Mouse (Mus musculus) cerebellum, adult 11 months (tissue): ENCODE measurements at regions not wholly inside any gene's neighbourhood (a gene's known extent, or its start where the extent isn't known, plus 50 kb on each side); places are given as distances from the start of the nearest gene placed in this dataset.

Experiments used
- DNase-seq: peaks from one replicate; pipeline ENCODE4 v3.0.0; 2022

- no peak for DNase-seq
Measured at GRCm38 (mm10) chr4:95234030-95234555, 182.1 kb upstream of the Jun start.

DNA sequence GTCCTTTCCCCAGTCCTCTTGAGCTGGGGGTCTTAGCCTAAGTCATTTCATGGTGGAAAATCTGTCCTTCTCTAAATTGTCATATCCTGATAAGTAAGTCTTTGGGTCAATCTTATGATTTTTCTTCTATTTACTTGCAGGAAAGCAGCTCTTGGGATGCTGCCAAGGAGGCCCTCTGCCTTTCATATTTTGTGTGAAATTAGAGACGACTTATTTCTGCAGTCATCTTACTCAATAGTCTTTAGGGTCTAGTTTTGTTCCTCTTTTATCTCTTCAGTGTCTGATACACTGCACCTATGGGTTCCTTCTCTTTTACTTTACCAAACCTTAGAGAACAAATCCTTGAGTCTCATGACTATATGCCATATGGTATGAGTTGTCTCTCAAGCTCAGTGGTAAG lies 196.0 kb upstream of the Jun start:
- no peak for DNase-seq

DNA sequence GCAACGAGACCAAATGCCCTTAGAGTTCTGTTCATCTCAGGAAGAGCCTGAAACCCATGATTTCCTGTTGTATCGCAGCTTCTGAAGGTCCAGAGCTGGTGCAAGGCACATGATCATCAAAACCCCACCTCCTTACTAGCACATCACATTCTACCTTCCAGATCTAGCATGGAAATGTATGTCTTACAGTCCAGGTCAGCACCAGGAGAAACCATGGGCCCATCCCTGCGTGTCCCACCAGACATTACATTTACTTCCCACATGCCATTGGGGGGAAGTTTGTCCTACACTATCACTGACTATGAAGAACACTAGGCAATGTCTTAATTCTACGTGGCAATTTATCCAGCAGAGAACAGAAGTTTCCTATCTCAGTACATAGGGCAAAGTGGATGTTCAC lies 197.0 kb upstream of the Jun start:
- no peak for DNase-seq

DNA sequence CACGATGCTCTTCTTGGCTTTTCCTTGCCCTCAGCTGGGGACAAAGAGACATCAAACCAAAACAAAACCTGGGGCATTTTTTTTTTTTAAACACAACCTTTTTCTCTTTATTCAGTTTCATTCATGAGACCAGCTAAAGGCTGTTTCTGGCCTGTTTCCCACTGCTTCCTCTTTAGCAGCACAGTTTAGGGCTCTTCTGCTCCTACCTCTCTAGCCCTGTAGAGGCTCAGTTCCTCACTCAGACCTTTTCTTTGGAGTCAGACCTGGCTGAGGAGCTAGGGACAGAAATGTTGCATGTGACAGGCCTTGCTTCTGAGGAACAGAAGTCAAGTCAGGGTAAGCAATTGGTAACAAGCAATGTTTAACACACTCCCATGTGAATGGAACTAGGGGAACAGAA lies 198.1 kb upstream of the Jun start:
- DNase-seq = no peak

- no peak for DNase-seq
Measured at GRCm38 (mm10) chr4:95269766-95270165, 217.7 kb upstream of the Jun start.

DNA sequence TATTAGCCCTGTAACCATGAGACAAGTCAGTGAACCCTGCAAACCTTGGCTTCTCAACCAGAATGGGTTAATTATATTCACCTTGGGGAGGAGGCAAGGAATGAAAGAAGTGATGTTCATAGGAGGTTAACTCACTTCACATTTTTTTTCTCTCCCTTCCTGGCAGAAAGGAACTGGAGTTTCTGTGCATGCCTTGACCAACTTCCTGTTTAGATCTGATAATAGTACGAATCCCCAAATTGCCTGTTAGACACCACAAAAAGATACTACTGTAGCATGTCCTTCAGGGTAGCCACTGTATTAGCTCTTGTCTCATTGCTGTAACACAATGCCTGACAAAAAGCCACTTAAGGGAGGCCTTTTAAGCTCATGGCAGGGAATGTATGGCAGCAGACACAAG lies 218.4 kb upstream of the Jun start:
- no peak for DNase-seq

- no peak for DNase-seq
Measured at GRCm38 (mm10) chr4:95276231-95276630, 224.2 kb upstream of the Jun start.

- DNase-seq = no peak
Measured at GRCm38 (mm10) chr4:95277989-95278713, 226.1 kb upstream of the Jun start.

DNA sequence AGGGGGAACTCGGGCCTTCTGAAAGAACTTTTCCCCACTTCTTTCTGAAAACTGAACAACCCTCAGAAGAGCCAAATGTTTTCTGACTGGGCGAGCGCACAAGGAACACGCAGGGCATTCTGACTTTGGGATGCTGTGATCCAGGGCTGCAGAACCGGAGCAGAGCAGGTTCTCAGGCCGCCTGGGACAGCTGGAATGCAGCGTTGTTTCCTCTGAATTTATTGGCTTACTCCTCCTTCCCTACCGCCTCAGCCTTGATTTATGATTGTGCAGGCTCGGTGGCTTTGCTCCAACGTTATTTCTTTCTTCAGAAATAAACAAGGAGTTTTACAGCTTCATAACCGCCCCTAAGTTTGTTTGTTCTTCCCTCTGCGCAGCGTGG lies 226.7 kb upstream of the Jun start:
- no peak for DNase-seq

DNA sequence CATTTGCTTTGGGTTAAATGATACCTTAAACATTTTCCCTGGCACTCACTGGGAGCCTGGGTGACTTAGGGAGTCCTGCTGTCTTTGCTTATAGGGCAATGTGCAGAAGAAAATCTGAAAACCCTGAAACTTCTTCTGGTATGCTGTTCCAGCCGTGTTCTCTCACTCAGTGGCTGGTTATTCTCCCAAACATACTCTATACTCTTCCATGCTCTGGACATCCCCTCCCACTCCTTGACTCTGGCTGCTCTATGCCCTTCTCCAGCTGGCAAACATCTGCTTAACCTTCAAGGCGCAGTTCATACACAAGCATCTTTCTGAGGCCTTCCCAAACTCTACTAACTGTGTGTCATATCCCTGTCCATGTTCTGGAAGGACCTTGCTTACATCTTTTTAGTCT lies 227.2 kb upstream of the Jun start:
- no peak for DNase-seq

GRCm38 (mm10) chr4:95282083-95282482 lies 230.1 kb upstream of the Jun start:
- DNase-seq = no peak

- DNase-seq = peak; percentile 6
Measured at GRCm38 (mm10) chr4:95283789-95284188, 231.8 kb upstream of the Jun start.

GRCm38 (mm10) chr4:95284192-95284591 lies 232.2 kb upstream of the Jun start:
- no peak for DNase-seq

DNA sequence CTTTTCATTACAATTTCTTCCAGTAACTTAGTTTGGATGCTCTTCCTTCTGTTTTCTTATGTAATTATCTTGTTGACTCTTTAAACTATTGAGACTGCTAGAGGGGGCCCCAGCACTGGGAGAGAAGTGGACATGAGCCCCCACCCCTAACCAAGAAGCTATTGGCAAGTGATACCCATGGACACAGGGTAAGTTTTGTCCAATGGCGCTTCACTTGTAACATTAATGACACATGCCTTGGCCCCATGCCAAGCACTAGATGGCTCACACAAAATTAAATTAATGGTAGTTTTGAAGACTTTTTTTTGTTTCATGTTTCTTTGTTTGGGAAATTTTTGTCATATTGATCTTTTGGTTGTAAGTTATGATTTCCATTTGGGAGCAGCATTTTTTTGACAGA lies 232.7 kb upstream of the Jun start:
- DNase-seq = no peak

DNA sequence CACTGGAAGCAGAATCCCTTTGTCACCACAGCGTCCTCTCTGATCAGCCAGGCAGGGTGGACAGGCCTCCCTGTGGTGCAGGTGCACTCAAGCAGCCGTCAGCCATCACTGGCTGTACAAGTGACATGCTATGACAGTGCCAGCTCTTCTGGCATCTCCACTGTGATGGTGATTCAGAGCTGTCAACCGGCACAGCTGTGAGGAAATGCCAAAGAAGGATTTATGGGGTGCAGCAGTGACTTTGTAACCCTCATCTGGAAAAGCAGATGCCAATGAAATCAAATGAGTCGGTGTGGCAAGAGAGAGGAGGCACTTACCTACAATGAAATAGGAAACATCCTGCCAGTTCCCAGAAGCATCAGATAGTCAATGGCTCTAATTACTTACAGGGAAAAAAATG lies 238.3 kb upstream of the Jun start:
- DNase-seq = no peak

DNA sequence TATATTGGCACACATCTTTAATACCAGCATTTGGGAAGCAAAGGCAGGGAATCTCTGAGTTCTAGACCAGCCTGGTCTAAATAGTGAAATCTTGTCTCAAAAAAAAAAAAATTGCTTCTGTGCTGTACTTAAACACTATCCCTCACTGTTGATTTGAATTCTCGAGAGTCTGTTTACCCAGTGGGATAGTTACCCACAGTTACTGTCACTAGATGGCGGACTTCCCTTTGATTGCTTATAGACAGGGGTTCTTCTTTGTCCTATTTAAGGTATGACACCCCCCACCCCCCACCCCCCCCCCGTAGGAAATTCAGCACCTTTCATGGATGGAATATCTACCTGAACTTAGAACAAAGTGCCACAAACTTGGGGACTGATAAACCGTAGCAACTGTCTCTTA lies 242.1 kb upstream of the Jun start:
- DNase-seq = no peak

DNA sequence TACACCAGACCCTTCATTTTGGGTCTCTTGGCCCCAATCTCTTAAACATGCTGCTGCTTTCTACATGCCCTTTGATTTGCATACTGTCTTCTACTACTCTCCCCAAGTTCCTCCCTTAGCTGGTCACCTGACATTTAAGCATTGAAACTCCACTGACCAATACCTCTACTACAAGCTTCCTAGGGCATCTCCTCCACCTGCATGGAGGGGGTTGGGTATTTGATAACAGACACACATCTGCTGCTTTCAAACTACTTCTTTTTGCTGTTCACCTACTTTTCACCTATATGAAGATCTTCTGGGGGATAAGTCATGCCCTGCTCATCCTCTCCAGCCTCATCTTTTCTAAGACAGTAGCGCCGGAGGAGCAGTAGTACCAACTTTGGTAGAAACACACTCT lies 249.9 kb upstream of the Jun start:
- DNase-seq = no peak

- no peak for DNase-seq
Measured at GRCm38 (mm10) chr4:95303337-95303736, 251.3 kb upstream of the Jun start.

DNA sequence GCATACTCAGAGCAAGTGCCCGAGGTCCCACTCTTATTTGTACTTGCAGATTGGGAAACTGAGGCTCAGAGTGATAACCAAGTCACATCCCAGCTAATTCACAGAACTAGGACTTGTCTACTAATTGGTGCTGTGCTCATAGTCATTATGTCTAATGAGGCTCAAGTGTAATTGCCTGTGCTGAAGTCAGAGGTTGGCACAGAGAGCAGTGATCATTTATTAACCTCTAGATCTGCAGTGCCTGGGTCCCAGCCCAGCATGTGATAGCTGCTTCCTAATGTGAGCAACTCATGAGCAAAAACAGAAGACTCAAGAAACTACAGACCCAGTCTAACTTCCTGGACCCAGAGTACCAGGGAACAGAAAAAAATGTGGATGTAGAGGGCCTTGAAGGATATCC lies 252.0 kb upstream of the Jun start:
- no peak for DNase-seq

DNA sequence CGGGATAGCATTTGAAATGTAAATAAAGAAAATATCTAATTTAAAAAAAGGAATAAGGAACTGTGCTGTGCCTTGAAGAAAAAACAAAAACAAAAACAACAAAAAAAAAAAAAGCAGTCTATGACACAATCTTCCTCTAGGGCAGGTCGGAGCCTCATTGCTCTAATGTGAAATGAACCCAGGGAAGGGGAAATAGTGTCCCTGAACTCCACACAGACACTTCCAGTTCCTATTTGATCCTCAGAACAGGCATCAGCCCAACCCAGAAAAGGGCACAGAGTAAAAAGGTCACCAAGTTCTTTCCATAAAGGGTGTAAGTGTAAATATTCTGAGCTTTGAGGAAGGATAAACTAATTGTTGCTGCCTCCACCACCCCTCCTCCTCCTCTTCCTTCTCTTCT lies 250.2 kb upstream of the Fggy start:
- no peak for DNase-seq

DNA sequence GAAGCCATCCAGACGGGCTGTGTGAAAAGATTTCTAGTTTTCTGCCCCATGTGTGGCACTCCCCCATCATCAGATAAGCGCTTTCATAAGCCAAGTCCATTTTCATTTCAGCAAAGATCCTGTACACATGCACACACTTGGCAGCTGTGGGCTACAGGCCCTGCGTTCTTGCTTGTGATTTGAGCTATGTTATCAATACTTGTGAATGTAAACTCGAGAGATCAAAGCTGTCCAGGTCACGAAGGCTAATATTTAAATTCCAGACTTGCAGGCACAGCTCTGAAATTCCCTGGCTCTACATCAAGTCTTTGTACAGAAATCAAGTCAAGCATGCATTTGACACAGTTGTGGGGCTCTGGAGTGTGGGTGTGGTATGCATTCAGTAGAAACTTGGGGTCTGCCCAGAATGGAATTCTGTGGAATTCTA lies 248.8 kb upstream of the Fggy start:
- no peak for DNase-seq

DNA sequence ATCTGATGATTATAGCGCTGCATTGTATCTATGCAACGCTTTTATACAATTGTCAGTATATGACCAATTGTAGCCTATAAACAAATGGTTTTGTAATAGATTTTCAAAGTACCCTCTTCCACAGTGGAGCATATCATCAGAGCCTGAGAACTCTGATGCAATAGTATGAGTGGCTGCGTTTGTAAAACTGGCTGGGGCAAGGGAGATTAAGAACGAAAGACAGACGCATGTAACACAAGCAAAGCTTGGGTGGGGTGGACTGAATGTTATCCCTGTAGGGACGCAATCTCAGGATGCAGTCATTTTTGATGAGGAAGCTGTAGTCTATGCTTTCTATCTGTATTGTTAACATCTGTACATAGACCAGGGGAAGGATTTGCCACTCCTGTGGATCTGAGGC lies 246.9 kb upstream of the Fggy start:
- DNase-seq = no peak

DNA sequence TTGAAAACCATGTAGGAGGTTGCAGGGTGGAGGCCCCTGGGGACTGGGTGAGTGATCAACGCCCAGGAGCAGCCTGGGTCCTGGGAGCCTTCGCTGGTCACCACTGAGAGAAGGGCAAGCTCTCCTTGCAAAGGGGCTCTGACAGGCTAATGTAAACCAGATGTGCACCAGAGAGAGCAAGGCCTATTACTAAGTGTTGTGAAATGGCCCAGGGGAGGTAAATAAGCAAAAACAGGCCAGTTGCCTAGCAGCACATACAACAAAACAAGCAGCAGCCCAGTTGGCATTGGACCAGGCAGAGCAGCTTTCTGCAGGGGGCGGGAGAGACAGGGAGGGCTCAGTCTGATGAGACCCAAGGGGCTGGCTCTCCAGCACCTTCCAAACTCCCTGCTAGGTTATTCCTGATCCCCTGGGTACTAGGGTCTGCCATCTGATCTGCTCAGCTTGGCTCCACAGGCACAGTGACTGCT lies 239.5 kb upstream of the Fggy start:
- no peak for DNase-seq

DNA sequence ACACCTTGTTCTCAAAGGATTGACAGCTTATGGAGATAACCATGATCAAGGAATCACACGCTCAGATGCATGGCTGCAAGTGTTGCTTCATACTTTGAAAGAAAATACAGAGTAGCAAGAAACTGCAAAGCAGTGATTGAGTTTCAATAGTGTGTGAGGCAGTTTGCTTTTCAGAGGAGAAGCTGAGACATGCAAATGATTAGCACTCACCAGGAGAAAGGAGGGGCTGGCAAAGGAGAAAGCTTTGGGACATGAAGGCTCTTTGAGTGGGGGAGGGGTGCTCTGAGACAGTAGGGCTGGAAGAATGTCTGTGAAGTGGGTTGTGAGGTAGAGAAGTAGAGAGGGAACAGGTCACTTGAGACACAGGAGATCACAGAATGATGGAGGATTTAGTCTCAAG lies 238.7 kb upstream of the Fggy start:
- no peak for DNase-seq

GRCm38 (mm10) chr4:95319036-95319435 lies 238.3 kb upstream of the Fggy start:
- no peak for DNase-seq
